Mouse (Mus musculus) limb, embryonic 14.5 days (tissue): ENCODE measurements around the gene Pdcd2. TPM values are rescaled to one million over a fixed set of nuclear protein-coding genes. Genes with fewer than 3 reads are reported as not detected.
A peak's percentile ranks its signal among the peaks of the same experiment; 100 is the strongest.

Experiments
- ATAC-seq: fragments of 200-750 bp; cut with Nextera tagmentation; 2 replicates; pipeline ENCODE4 v1.8.0; 2017; ENCODE audit warnings: low read depth, moderate number of reproducible peaks, moderate TSS enrichment; ENCODE audit not compliant: low FRiP score
- DNase-seq: peaks from one replicate; pipeline ENCODE4 v3.0.0-alpha.2; 2015; ENCODE audit warnings: low spot score
- H3K27ac ChIP-seq: fragments of 300-500 bp; sonication (generic); replicated peaks from 2 replicates; pipeline ENCODE4 v1.5.1; 2014; ENCODE audit warnings: low read depth, mild to moderate bottlenecking, low read length, moderate library complexity, mixed read lengths
- H3K27me3 ChIP-seq: fragments of 300-500 bp; sonication (generic); 2 replicates; pipeline ENCODE4 v1.6.1; 2014; ENCODE audit warnings: low read length, mixed read lengths; ENCODE audit not compliant: control insufficient read depth, insufficient read depth
- H3K36me3 ChIP-seq: fragments of 300-500 bp; sonication (generic); 2 replicates; pipeline ENCODE4 v1.6.1; 2014; ENCODE audit warnings: mild to moderate bottlenecking, low read length, moderate library complexity, mixed read lengths; ENCODE audit not compliant: control insufficient read depth, insufficient read depth
- H3K4me1 ChIP-seq: fragments of 300-500 bp; sonication (generic); 2 replicates; pipeline ENCODE4 v1.6.1; 2014; ENCODE audit warnings: antibody characterized with exemption, low read length, mixed read lengths; ENCODE audit not compliant: control insufficient read depth, insufficient read depth
- H3K4me2 ChIP-seq: fragments of 300-500 bp; sonication (generic); replicated peaks from 2 replicates; pipeline ENCODE4 v1.6.1; 2014; ENCODE audit warnings: low read depth, mild to moderate bottlenecking, low read length, moderate library complexity; ENCODE audit not compliant: severe bottlenecking
- H3K4me3 ChIP-seq: fragments of 300-500 bp; sonication (generic); replicated peaks from 2 replicates; pipeline ENCODE4 v1.5.1; 2014; ENCODE audit warnings: low read length
- H3K9ac ChIP-seq: fragments of 300-500 bp; sonication (generic); 2 replicates; pipeline ENCODE4 v1.6.1; 2014; ENCODE audit warnings: mild to moderate bottlenecking, low read depth, low read length, moderate library complexity; ENCODE audit not compliant: severe bottlenecking
- H3K9me3 ChIP-seq: fragments of 300-500 bp; sonication (generic); 2 replicates; pipeline ENCODE4 v1.6.1; 2016; ENCODE audit warnings: low read length; ENCODE audit not compliant: control insufficient read depth
- POLR2A ChIP-seq: fragments of 200-500 bp; IDR thresholded peaks from 2 replicates; pipeline ENCODE4 v1.8.0; 2012; ENCODE audit warnings: inconsistent platforms, mild to moderate bottlenecking, moderate library complexity, borderline replicate concordance; ENCODE audit not compliant: insufficient read depth, insufficient read length; ENCODE audit errors: extremely low read depth
- WGBS: fragments of 180-500 bp; shearing (Covaris S2); extraction: QIAGEN DNeasy Blood & Tissue Kit; methylation state at CpG from one replicate; pipeline ENCODE4 v1.1.7; 2014; 5-methylcytosine and 5-hydroxymethylcytosine counted together
- polyA plus RNA-seq, 2 experiments: library from polyadenylated mRNA; depleted of rRNA in 1 of 2; stranded (reverse) in 1 of 2; unstranded in 1 of 2; fragments of >200 nt; fragmentation: Nextera tagmentation in 1 of 2; extraction: Ambion mirVana in 1 of 2; gene quantifications; 2 replicates each; pipeline versions ENCODE4 v1.2.1 to v1.2.3; 2012 to 2014

Pdcd2 gene
- polyA plus RNA-seq, 2 experiments = 26.5 to 48.2 TPM

- no peak for ATAC-seq
- H3K27me3 ChIP-seq = no peaks in the 10 kb centered on the region
- H3K9ac ChIP-seq = no peak overlapping the region
- H3K4me2 ChIP-seq = no peak overlapping the region
- H3K4me3 ChIP-seq = no peak overlapping the region
- no peak overlapping the region for H3K27ac ChIP-seq
- no peak for TF ChIP-seq POLR2A
- peaks cover 85% of the 10 kb centered on the region for H3K36me3 ChIP-seq
- DNase-seq = no peak
- H3K4me1 ChIP-seq = no peaks in the 10 kb centered on the region
- WGBS = 92% methylated on average over 1 of the region's 1 CpGs
- H3K9me3 ChIP-seq = no peaks in the 10 kb centered on the region
These were observed 8.3 kb downstream of the Pdcd2 start for GRCm38 (mm10) chr17:15518766-15519165.

- Histone ChIP-seq H3K9ac (no peak overlapping the region), H3K4me1 (no peaks in the 10 kb centered on the region), H3K4me2 (no peak overlapping the region), H3K27ac (no peak overlapping the region), H3K9me3 (no peaks in the 10 kb centered on the region), H3K36me3 (peaks cover 87% of the 10 kb centered on the region), H3K4me3 (no peak overlapping the region), H3K27me3 (no peaks in the 10 kb centered on the region)
- DNase-seq = no peak
- TF ChIP-seq POLR2A = no peak
- ATAC-seq = no peak
- 91% methylated on average over 5 of the region's 5 CpGs for WGBS
These were observed 8.9 kb downstream of the Pdcd2 start for GRCm38 (mm10) chr17:15518186-15518585.

- no peak for DNase-seq
- Histone ChIP-seq H3K4me3 (no peak overlapping the region), H3K27me3 (no peaks in the 10 kb centered on the region), H3K9me3 (no peaks in the 10 kb centered on the region), H3K9ac (no peak overlapping the region), H3K36me3 (peaks cover 91% of the 10 kb centered on the region), H3K4me1 (no peaks in the 10 kb centered on the region), H3K27ac (no peak overlapping the region), H3K4me2 (no peak overlapping the region)
- 75% methylated on average over 5 of the region's 5 CpGs for WGBS
- no peak for ATAC-seq
- TF ChIP-seq POLR2A = no peak
These were observed 9.3 kb downstream of the Pdcd2 start for GRCm38 (mm10) chr17:15517776-15518175.

- DNase-seq (no peak), ATAC-seq (no peak)
- Histone ChIP-seq H3K36me3 (peaks cover 93% of the 10 kb centered on the region), H3K4me3 (no peak overlapping the region), H3K9ac (no peak overlapping the region), H3K27ac (no peak overlapping the region), H3K9me3 (no peaks in the 10 kb centered on the region), H3K4me1 (no peaks in the 10 kb centered on the region), H3K4me2 (no peak overlapping the region), H3K27me3 (no peaks in the 10 kb centered on the region)
- WGBS = 95% methylated on average over 2 of the region's 2 CpGs
- no peak for TF ChIP-seq POLR2A
These were observed 16.4 kb downstream of the Pdcd2 start for GRCm38 (mm10) chr17:15510694-15511093.

GRCm38 (mm10) chr17:15499656-15500394 lies 27.3 kb downstream of the Pdcd2 start, which contains the start of the genes Psmb1 and Tbp:
TSS of gene Psmb1 (minus strand) at chr17:15499751.
TSS of gene Tbp (plus strand) at chr17:15499888.
- Histone ChIP-seq H3K36me3 (peaks cover 29% of the 10 kb centered on the region), H3K4me2 (peak within 1 kb of the TSS; percentile 78), H3K27ac (peak within 1 kb of the TSS; percentile 53; the same call in 1 of the 2 replicates), H3K4me1 (peaks cover 24% of the 10 kb centered on the region), H3K9ac (peak within 1 kb of the TSS; percentile 83), H3K4me3 (peak within 1 kb of the TSS; percentile 97), H3K9me3 (no peaks in the 10 kb centered on the region), H3K27me3 (no peaks in the 10 kb centered on the region)
- TF ChIP-seq POLR2A = 0 out of 2 replicates have a peak, but pooled peaks have one; percentile 26
- under 1% methylated on average over 63 of the region's 63 CpGs for WGBS
- DNase-seq (peak; percentile 98), ATAC-seq (peak; percentile 93)
